Mouse (Mus musculus) natural killer cell, adult 2 months (primary cell): ENCODE data around the gene Smndc1.

Experiments
- DNase-seq, 2 experiments: peaks; one replicate each; pipeline ENCODE4 v3.0.0; 2022; ENCODE audit warnings: low spot score in 2 of 2

Gene Smndc1

GRCm38 (mm10) chr19:53390495-53391007 is at the start of gene Smndc1:
TSS of gene Smndc1 (minus strand) at chr19:53390578.
- peak; percentile 99 for DNase-seq

- peak; percentile 55 to 73 for DNase-seq
These were observed 49.0 kb upstream of the Smndc1 start for GRCm38 (mm10) chr19:53439340-53439739.

GRCm38 (mm10) chr19:53437991-53438390 is 47.6 kb upstream of the Smndc1 start:
- no peak for DNase-seq

- no peak for DNase-seq
These were observed 47.1 kb upstream of the Smndc1 start for GRCm38 (mm10) chr19:53437311-53437958.

- peak; percentile 88 to 90 for DNase-seq
These were observed 43.7 kb upstream of the Smndc1 start for GRCm38 (mm10) chr19:53433949-53434689.

- DNase-seq = no peak
These were observed 40.6 kb upstream of the Smndc1 start for GRCm38 (mm10) chr19:53431003-53431402.

GRCm38 (mm10) chr19:53430356-53430755 is 40.0 kb upstream of the Smndc1 start:
- no peak for DNase-seq

GRCm38 (mm10) chr19:53427817-53428216 is 37.4 kb upstream of the Smndc1 start:
- DNase-seq = no peak

GRCm38 (mm10) chr19:53427346-53427745 is 37.0 kb upstream of the Smndc1 start:
- DNase-seq = no peak

- no peak for DNase-seq
These were observed 35.4 kb upstream of the Smndc1 start for GRCm38 (mm10) chr19:53425824-53426223.

- peak; percentile 96 to 97 for DNase-seq
These were observed 34.3 kb upstream of the Smndc1 start for GRCm38 (mm10) chr19:53424629-53425028.

GRCm38 (mm10) chr19:53423816-53424465 is 33.6 kb upstream of the Smndc1 start:
- DNase-seq = peak; percentile 78 to 87

- DNase-seq = peak; percentile 91 to 93
These were observed 33.0 kb upstream of the Smndc1 start for GRCm38 (mm10) chr19:53423341-53423753.

- no peak for DNase-seq
These were observed 32.3 kb upstream of the Smndc1 start for GRCm38 (mm10) chr19:53422358-53423308.

- no peak for DNase-seq
These were observed 31.3 kb upstream of the Smndc1 start for GRCm38 (mm10) chr19:53421583-53422188.

GRCm38 (mm10) chr19:53420924-53421582 is 30.7 kb upstream of the Smndc1 start:
- peak; percentile 90 to 96 for DNase-seq

- DNase-seq = peak; percentile 84 to 86
These were observed 29.5 kb upstream of the Smndc1 start for GRCm38 (mm10) chr19:53419834-53420233.

- DNase-seq = no peak
These were observed 24.8 kb upstream of the Smndc1 start for GRCm38 (mm10) chr19:53415198-53415597.

- no peak for DNase-seq
These were observed 24.3 kb upstream of the Smndc1 start for GRCm38 (mm10) chr19:53414650-53415049.
